Mouse (Mus musculus) cerebellum, adult 2 months (tissue): Measurements from ENCODE around the gene Acot5.

ENCODE experiments used
- CTCF ChIP-seq: fragments of 200-500 bp; IDR thresholded peaks from 2 replicates; pipeline ENCODE4 v1.5.1; 2011; ENCODE audit warnings: low read depth, mild to moderate bottlenecking, control low read depth, low read length, moderate library complexity, borderline replicate concordance; ENCODE audit not compliant: insufficient read depth
- POLR2A ChIP-seq: fragments of 200-500 bp; IDR thresholded peaks from 2 replicates; pipeline ENCODE4 v1.6.1; 2011; ENCODE audit warnings: low read length, control low read depth, borderline replicate concordance; ENCODE audit not compliant: insufficient read depth

DNA sequence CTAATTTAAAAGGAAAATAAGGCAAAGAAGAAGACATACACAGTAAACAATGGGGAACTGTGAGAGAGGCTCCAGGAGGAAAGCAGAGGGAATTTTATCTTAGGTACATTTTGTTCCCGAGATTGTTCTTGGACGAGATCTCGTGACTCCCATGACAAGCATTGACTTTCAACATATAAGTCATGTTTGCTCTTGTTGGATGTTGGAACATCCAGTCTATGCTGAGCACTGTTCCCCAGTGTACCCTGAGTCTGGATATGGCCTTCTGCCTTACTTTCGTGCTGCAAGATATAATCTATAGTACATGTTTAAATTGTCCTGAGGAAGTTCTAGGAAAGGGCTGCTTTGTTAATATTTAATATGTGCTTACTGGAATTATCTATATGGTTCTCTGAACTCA, 15.5 kb downstream of the Acot5 start:
- TF ChIP-seq CTCF (no peak), POLR2A (no peak)
